Mouse (Mus musculus) kidney, postnatal 36 days (tissue): ENCODE results near the gene Zdhhc9.

Experiments used
- DNase-seq, 2 experiments: peaks; one replicate each; pipeline ENCODE4 v3.0.0; 2021 to 2022; ENCODE audit warnings: mixed read lengths in 2 of 2

Zdhhc9 gene

DNA sequence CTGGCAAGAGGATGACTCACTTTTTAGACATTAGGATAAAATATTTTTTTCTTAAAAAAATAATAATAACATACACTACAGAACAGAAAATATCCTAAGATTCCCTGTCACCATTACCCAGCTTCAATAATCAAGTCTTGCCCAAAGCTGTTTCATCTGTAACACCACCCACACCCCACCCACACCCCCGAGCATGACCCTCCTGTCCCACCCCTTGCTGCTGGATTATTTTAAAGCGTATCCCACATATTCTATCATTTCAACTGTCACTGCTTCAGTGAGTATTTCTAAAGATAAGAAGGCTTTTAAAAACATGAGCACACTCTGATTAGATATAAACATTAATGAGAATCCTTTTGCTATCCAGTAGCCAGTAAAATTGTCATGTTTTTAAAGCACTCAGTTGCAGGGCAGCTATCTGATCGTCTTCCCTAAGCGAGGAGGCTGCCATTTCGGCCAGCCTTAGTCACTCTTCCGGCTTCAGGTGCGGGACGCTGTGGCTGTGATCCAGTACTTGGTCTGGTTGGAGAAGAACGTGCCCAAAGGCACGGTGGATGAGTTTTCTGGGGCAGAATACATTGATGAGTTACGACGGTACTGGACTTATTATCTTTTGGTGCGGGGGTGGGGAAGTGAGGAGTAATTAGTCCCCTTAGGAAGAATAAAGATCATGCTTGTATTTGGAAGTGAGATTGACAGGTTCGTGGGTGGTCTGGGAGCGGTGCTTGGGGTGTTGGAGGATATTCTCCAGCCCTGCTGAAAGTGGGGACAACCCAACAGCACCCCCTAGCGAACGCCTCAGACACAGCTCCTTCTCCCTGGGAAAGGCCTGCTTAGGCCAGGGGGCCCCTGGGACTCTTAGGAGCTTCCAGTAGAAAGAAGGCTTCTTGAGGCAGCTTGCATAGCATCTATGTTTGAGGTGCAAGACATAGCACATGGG lies 84.3 kb downstream of the Zdhhc9 start:
- DNase-seq, result peak; percentile 40 to 76
